In genomic region chr17:75796380-75796779, GRCm38 (mm10) we compare ENCODE assay signal across 22 mouse cellular contexts.
DNase-seq lines count a peak whose midpoint lies in the region; ATAC-seq and TF ChIP-seq lines count a peak whose summit lies in the region.
"Had no signal": no experiment of that assay in that cellular context is flagged by ENCODE, and none has a peak within 500 bp of the region (broad histone marks: within the 10 kb centered on the region; RNA-seq: fewer than 3 reads in every experiment).

No protein-coding gene starts in this region.

- TF ChIP-seq CTCF in midbrain, postnatal 0 days (IDR thresholded peaks at IDR 0.05): no peak
- TF ChIP-seq CTCF in Patski (IDR thresholded peaks at IDR 0.05): no peak

- in situ Hi-C loops in Patski (cut with MboI; ENCODE audit: low pct_unique_long_range_greater_than_20kb): no loop called here

- no peaks in the 10 kb centered on the region for H3K9me3 ChIP-seq in midbrain, postnatal 0 days (ENCODE audit: low read length)
- H3K9me3 ChIP-seq in midbrain, embryonic 10.5 days (replicated peaks): no peaks in the 10 kb centered on the region
- H3K9me3 ChIP-seq in hindbrain, embryonic 11.5 days (ENCODE audit: control insufficient read depth, low read length): no peaks in the 10 kb centered on the region
- H3K9me3 ChIP-seq: embryonic facial prominence, embryonic 13.5 days; embryonic facial prominence, embryonic 15.5 days; forebrain, embryonic 13.5 days; forebrain, embryonic 15.5 days had no signal

- ATAC-seq in midbrain, postnatal 0 days (ENCODE audit: low FRiP score): no peak
- peak; percentile 70 for ATAC-seq in Patski
- no peak for ATAC-seq in hindbrain, embryonic 11.5 days (ENCODE audit: low FRiP score)
- ATAC-seq: CD4-positive, CD25-positive, alpha-beta regulatory T cell, adult 4 months; forebrain, embryonic 15.5 days had no signal

- no peak overlapping the region for H3K4me3 ChIP-seq in midbrain, postnatal 0 days (ENCODE audit: low read depth, low read length)
- H3K4me3 ChIP-seq in midbrain, embryonic 10.5 days: no peak overlapping the region
- H3K4me3 ChIP-seq in hindbrain, embryonic 11.5 days (ENCODE audit: low read depth, low read length): no peak overlapping the region
- H3K4me3 ChIP-seq: embryonic facial prominence, embryonic 13.5 days; embryonic facial prominence, embryonic 15.5 days; erythroblast, embryonic 14.5 days; forebrain, embryonic 13.5 days; forebrain, embryonic 15.5 days had no signal

- H3K27ac ChIP-seq in midbrain, postnatal 0 days (ENCODE audit: low read depth, low read length): no peak overlapping the region
- no peak overlapping the region for H3K27ac ChIP-seq in midbrain, embryonic 10.5 days (replicated peaks)
- no peak overlapping the region for H3K27ac ChIP-seq in hindbrain, embryonic 11.5 days (ENCODE audit: low read depth, low read length)
- H3K27ac ChIP-seq: embryonic facial prominence, embryonic 13.5 days; embryonic facial prominence, embryonic 15.5 days; forebrain, embryonic 13.5 days; forebrain, embryonic 15.5 days had no signal

- 88% methylated on average over 3 of the region's 3 CpGs for WGBS in midbrain, postnatal 0 days
- WGBS in midbrain, embryonic 10.5 days: 93% methylated on average over 3 of the region's 3 CpGs
- WGBS in hindbrain, embryonic 11.5 days: 88% methylated on average over 3 of the region's 3 CpGs

- no peak overlapping the region for H3K4me2 ChIP-seq in midbrain, postnatal 0 days (ENCODE audit: low read depth, low read length, poor library complexity, severe bottlenecking)
- no peak overlapping the region for H3K4me2 ChIP-seq in hindbrain, embryonic 11.5 days (replicated peaks; ENCODE audit: low read depth, low read length)
- H3K4me2 ChIP-seq: embryonic facial prominence, embryonic 13.5 days; embryonic facial prominence, embryonic 15.5 days; forebrain, embryonic 13.5 days; forebrain, embryonic 15.5 days had no signal

- H3K4me1 ChIP-seq in midbrain, postnatal 0 days (ENCODE audit: insufficient read depth, low read length): no peaks in the 10 kb centered on the region
- no peaks in the 10 kb centered on the region for H3K4me1 ChIP-seq in midbrain, embryonic 10.5 days
- no peaks in the 10 kb centered on the region for H3K4me1 ChIP-seq in hindbrain, embryonic 11.5 days (replicated peaks; ENCODE audit: control insufficient read depth, insufficient read depth, low read length)
- H3K4me1 ChIP-seq: embryonic facial prominence, embryonic 13.5 days; embryonic facial prominence, embryonic 15.5 days; forebrain, embryonic 13.5 days; forebrain, embryonic 15.5 days had no signal

- POLR2A ChIA-PET in Patski (lab: Charles Lee): interaction anchor here (0.7 kb wide), 1 partner anchor 350 kb away, joined by 4 read pairs; no protein-coding TSS in a partner anchor

- CTCF ChIA-PET in Patski (lab: Charles Lee): no interaction called here

- peak; percentile 43 to 52 for DNase-seq in cerebellum, postnatal 10 days
- no peak for DNase-seq in cerebellum, postnatal 4 days (ENCODE audit: low spot score in 2 of 2)
- DNase-seq in midbrain, postnatal 0 days (ENCODE audit: low spot score): peak; percentile 14
- DNase-seq in midbrain, embryonic 10.5 days (ENCODE audit: low spot score): no peak
- peak; percentile 24 for DNase-seq in Patski (ENCODE audit: low read depth, low spot score)
- DNase-seq in ovary, postnatal 10 days (ENCODE audit: low spot score): no peak
- no peak for DNase-seq in hindbrain, embryonic 11.5 days (ENCODE audit: low spot score)
- DNase-seq: adrenal gland, adult 2 months; adrenal gland, postnatal 10 days; adrenal gland, postnatal 25 days; B cell, adult 2 months; cerebellum, adult 11 months; cerebellum, adult 2 months; cerebellum, adult 9-10 months; embryo, embryonic 11 days; forebrain, postnatal 0 days had no signal

- no peak overlapping the region for H3K9ac ChIP-seq in midbrain, postnatal 0 days (replicated peaks; ENCODE audit: low read length, poor library complexity, severe bottlenecking)
- H3K9ac ChIP-seq in hindbrain, embryonic 11.5 days (ENCODE audit: low read depth, low read length): no peak overlapping the region
- H3K9ac ChIP-seq: embryonic facial prominence, embryonic 13.5 days; embryonic facial prominence, embryonic 15.5 days; forebrain, embryonic 13.5 days; forebrain, embryonic 15.5 days; forebrain, postnatal 0 days had no signal

- H3K27me3 ChIP-seq in midbrain, postnatal 0 days (ENCODE audit: insufficient read depth, low read length): no peaks in the 10 kb centered on the region
- H3K27me3 ChIP-seq in midbrain, embryonic 10.5 days (ENCODE audit: low read depth, poor library complexity, severe bottlenecking): no peaks in the 10 kb centered on the region
- H3K27me3 ChIP-seq in Patski: no peaks in the 10 kb centered on the region
- H3K27me3 ChIP-seq in hindbrain, embryonic 11.5 days (ENCODE audit: control insufficient read depth, insufficient read depth, low read length): no peaks in the 10 kb centered on the region
- H3K27me3 ChIP-seq: embryonic facial prominence, embryonic 13.5 days; embryonic facial prominence, embryonic 15.5 days; forebrain, embryonic 13.5 days; forebrain, embryonic 15.5 days had no signal

- no peaks in the 10 kb centered on the region for H3K36me3 ChIP-seq in midbrain, postnatal 0 days (ENCODE audit: insufficient read depth, low read length)
- no peaks in the 10 kb centered on the region for H3K36me3 ChIP-seq in midbrain, embryonic 10.5 days
- H3K36me3 ChIP-seq in hindbrain, embryonic 11.5 days (ENCODE audit: control insufficient read depth, insufficient read depth, low read length): no peaks in the 10 kb centered on the region
- H3K36me3 ChIP-seq: embryonic facial prominence, embryonic 13.5 days; embryonic facial prominence, embryonic 15.5 days; forebrain, embryonic 15.5 days had no signal

Comparison
In these comparisons a context has a peak if more than half of its experiments do, and no peak if none do; other contexts are left out.
1. DNase-seq: peak in cerebellum, postnatal 10 days (2 of 2), midbrain, postnatal 0 days (single experiment) and Patski (single experiment); none in cerebellum, postnatal 4 days (0 of 2), midbrain, embryonic 10.5 days (single experiment), ovary, postnatal 10 days (single experiment) and hindbrain, embryonic 11.5 days (single experiment).